Mouse (Mus musculus): ENCODE results near the gene Rprd1b. TPM values are rescaled to one million over a fixed set of nuclear protein-coding genes. Genes with fewer than 3 reads are reported as not detected.
"Not testable (repeated sequence)": the region's sequence is repeated elsewhere in the genome, so short reads cannot be mapped to it uniquely, and the experiment has no call there.

The Rprd1b gene
- polyA plus RNA-seq, 1 experiment: 17.5 TPM

- whole genome bisulfite sequencing: 90% methylated on average over 8 of the region's 8 CpGs
- DNase-seq: no peak
- Histone ChIP-seq H3K4me1 (ENCODE audit: control insufficient read depth, insufficient read depth, low read length) (no peaks in the 10 kb centered on the region), H3K4me3 (ENCODE audit: insufficient read depth, low read depth, low read length) (no peak overlapping the region), H3K27me3 (replicated peaks; ENCODE audit: control insufficient read depth, insufficient read depth, low read length) (no peaks in the 10 kb centered on the region), H3K36me3 (ENCODE audit: control insufficient read depth, insufficient read depth, low read length) (peaks cover 3% of the 10 kb centered on the region), H3K27ac (ENCODE audit: insufficient read depth, low read depth, low read length) (no peak overlapping the region)
- no peak for TF ChIP-seq POLR2A (IDR thresholded peaks at IDR 0.05; ENCODE audit: low read depth, low read length)
- TF ChIP-seq CTCF (conservative IDR thresholded peaks at IDR 0.05; ENCODE audit: insufficient read depth, insufficient read length, low read depth, low read length): no peak
Observed at GRCm38 (mm10) chr2:158050116-158050515, 21.8 kb downstream of the Rprd1b start.

DNA sequence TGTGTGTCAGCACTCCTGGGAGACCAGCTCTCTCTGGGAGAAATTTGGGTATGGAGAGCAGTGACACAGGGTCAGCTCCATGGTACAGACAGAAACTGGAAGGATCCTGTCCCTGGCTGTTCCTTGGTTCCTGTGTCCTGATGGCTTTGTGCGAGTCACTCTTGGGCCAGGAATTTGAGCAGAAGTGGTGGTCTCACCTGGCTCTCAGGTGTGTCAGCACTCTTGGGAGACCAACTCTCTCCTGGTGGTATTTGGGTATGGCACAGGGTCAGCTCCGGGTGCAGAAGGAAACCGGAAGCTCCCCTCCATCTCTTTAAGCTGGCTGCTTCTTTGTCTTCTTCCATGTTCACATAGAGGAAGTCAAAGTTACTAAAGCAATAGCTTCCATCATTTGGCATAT lies 26.3 kb downstream of the Rprd1b start:
- DNase-seq: no peak
- Histone ChIP-seq H3K27me3 (replicated peaks; ENCODE audit: control insufficient read depth, insufficient read depth, low read length) (no peaks in the 10 kb centered on the region), H3K27ac (ENCODE audit: insufficient read depth, low read depth, low read length) (no peak overlapping the region), H3K4me1 (ENCODE audit: control insufficient read depth, insufficient read depth, low read length) (no peaks in the 10 kb centered on the region), H3K36me3 (ENCODE audit: control insufficient read depth, insufficient read depth, low read length) (peaks cover 4% of the 10 kb centered on the region), H3K4me3 (ENCODE audit: insufficient read depth, low read depth, low read length) (no peak overlapping the region)
- TF ChIP-seq CTCF (conservative IDR thresholded peaks at IDR 0.05; ENCODE audit: insufficient read depth, insufficient read length, low read depth, low read length) (no peak), POLR2A (IDR thresholded peaks at IDR 0.05; ENCODE audit: low read depth, low read length) (no peak)
- 90% methylated on average over 3 of the region's 3 CpGs for WGBS

DNA sequence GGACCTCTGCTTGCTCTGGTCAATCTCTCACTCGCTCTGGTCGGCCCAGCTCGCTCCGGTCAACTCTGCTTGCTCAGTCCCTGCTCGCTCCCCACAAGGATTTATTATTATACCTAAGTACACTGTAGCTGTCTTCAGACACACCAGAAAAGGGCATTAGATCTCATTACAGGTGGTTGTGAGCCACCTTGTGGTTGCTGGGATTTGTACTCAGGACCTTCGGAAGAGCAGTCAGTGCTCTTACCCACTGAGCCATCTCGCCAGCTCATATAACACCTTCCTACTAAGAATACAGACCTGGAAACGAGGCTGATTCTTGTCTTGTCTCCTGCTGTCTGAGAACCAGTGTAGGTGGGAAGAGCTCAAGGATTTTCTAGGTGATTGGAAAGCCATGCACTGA lies 27.1 kb downstream of the Rprd1b start:
- H3K4me1 ChIP-seq (ENCODE audit: control insufficient read depth, insufficient read depth, low read length); DNase-seq; H3K27ac ChIP-seq (ENCODE audit: insufficient read depth, low read depth, low read length); H3K4me3 ChIP-seq (ENCODE audit: insufficient read depth, low read depth, low read length); H3K36me3 ChIP-seq (ENCODE audit: control insufficient read depth, insufficient read depth, low read length); H3K27me3 ChIP-seq (replicated peaks; ENCODE audit: control insufficient read depth, insufficient read depth, low read length): not testable (repeated sequence)
- WGBS: 83% methylated on average over 8 of the region's 8 CpGs

DNA sequence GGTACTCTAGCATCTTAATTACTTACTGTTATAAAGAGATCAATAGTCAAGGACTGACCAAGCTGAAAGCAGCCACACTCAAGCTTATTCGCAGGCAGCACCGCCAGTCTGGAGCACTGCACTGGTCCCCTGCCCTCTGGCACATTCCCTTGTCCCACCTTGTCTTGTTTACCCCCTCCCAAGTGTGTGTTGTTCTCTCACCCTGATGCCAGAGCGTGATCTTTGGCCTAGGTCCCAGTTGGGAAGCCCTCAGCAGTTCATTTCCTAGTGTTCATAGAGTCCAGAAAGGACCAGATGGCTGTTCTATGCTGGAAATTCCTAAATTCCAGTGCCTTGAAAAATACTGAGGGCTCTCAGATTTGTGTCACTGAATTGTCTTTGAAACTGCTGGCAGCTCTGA lies 28.7 kb downstream of the Rprd1b start:
- DNase-seq: no peak
- TF ChIP-seq CTCF (conservative IDR thresholded peaks at IDR 0.05; ENCODE audit: insufficient read depth, insufficient read length, low read depth, low read length): no peak
- no peak for TF ChIP-seq POLR2A (IDR thresholded peaks at IDR 0.05; ENCODE audit: low read depth, low read length)
- Histone ChIP-seq H3K27ac (ENCODE audit: insufficient read depth, low read depth, low read length) (no peak overlapping the region), H3K4me1 (ENCODE audit: control insufficient read depth, insufficient read depth, low read length) (no peaks in the 10 kb centered on the region), H3K36me3 (ENCODE audit: control insufficient read depth, insufficient read depth, low read length) (peaks cover 3% of the 10 kb centered on the region), H3K4me3 (ENCODE audit: insufficient read depth, low read depth, low read length) (no peak overlapping the region), H3K27me3 (replicated peaks; ENCODE audit: control insufficient read depth, insufficient read depth, low read length) (no peaks in the 10 kb centered on the region)
- WGBS: 71% methylated on average over 3 of the region's 3 CpGs

GRCm38 (mm10) chr2:158058534-158058933 lies 30.2 kb downstream of the Rprd1b start:
- TF ChIP-seq POLR2A (IDR thresholded peaks at IDR 0.05; ENCODE audit: low read depth, low read length) (no peak), CTCF (conservative IDR thresholded peaks at IDR 0.05; ENCODE audit: insufficient read depth, insufficient read length, low read depth, low read length) (no peak)
- no peaks in the 10 kb centered on the region for H3K27me3 ChIP-seq (replicated peaks; ENCODE audit: control insufficient read depth, insufficient read depth, low read length)
- DNase-seq: no peak
- H3K4me1 ChIP-seq (ENCODE audit: control insufficient read depth, insufficient read depth, low read length): no peaks in the 10 kb centered on the region
- peaks cover 3% of the 10 kb centered on the region for H3K36me3 ChIP-seq (ENCODE audit: control insufficient read depth, insufficient read depth, low read length)
- WGBS: 71% methylated on average over 10 of the region's 10 CpGs
- no peak overlapping the region for H3K4me3 ChIP-seq (ENCODE audit: insufficient read depth, low read depth, low read length)
- H3K27ac ChIP-seq (ENCODE audit: insufficient read depth, low read depth, low read length): no peak overlapping the region

GRCm38 (mm10) chr2:158059666-158060105 lies 31.4 kb downstream of the Rprd1b start:
- WGBS: 73% methylated on average over 8 of the region's 8 CpGs
- Histone ChIP-seq H3K4me1 (ENCODE audit: control insufficient read depth, insufficient read depth, low read length) (no peaks in the 10 kb centered on the region), H3K36me3 (ENCODE audit: control insufficient read depth, insufficient read depth, low read length) (peaks cover 3% of the 10 kb centered on the region), H3K27me3 (replicated peaks; ENCODE audit: control insufficient read depth, insufficient read depth, low read length) (no peaks in the 10 kb centered on the region), H3K27ac (ENCODE audit: insufficient read depth, low read depth, low read length) (no peak overlapping the region), H3K4me3 (ENCODE audit: insufficient read depth, low read depth, low read length) (no peak overlapping the region)
- DNase-seq: no peak
- TF ChIP-seq CTCF (conservative IDR thresholded peaks at IDR 0.05; ENCODE audit: insufficient read depth, insufficient read length, low read depth, low read length) (no peak), POLR2A (IDR thresholded peaks at IDR 0.05; ENCODE audit: low read depth, low read length) (no peak)

DNA sequence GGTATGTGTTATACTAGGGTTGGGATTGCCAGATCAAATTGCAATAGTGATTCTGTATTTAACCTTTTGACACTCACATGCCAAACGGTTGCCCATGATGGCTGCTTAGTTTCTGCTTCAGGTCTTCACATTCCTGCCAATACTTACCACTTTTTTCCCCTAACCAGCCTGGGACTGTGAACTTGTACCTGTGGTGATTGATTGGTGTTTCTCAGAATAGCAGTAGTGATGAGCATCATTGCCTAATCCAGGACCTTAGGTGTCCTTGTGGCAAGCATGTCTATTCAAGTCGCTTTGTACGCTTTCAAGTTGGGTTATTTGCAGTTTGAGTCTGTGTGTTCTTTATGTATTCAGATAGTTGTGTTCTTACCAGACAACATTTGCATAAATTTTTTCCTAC lies 34.7 kb downstream of the Rprd1b start:
- TF ChIP-seq CTCF (conservative IDR thresholded peaks at IDR 0.05; ENCODE audit: insufficient read depth, insufficient read length, low read depth, low read length) (no peak), POLR2A (IDR thresholded peaks at IDR 0.05; ENCODE audit: low read depth, low read length) (no peak)
- DNase-seq: no peak
- no peak overlapping the region for H3K27ac ChIP-seq (ENCODE audit: insufficient read depth, low read depth, low read length)
- 84% methylated on average over 3 of the region's 3 CpGs for WGBS
- peaks cover 2% of the 10 kb centered on the region for H3K36me3 ChIP-seq (ENCODE audit: control insufficient read depth, insufficient read depth, low read length)
- H3K4me3 ChIP-seq (ENCODE audit: insufficient read depth, low read depth, low read length): no peak overlapping the region
- no peaks in the 10 kb centered on the region for H3K4me1 ChIP-seq (ENCODE audit: control insufficient read depth, insufficient read depth, low read length)
- H3K27me3 ChIP-seq (replicated peaks; ENCODE audit: control insufficient read depth, insufficient read depth, low read length): no peaks in the 10 kb centered on the region

- no peak overlapping the region for H3K27ac ChIP-seq (ENCODE audit: insufficient read depth, low read depth, low read length)
- peak; percentile 71 for DNase-seq
- no peak overlapping the region for H3K4me3 ChIP-seq (ENCODE audit: insufficient read depth, low read depth, low read length)
- H3K36me3 ChIP-seq (ENCODE audit: control insufficient read depth, insufficient read depth, low read length): peaks cover 2% of the 10 kb centered on the region
- TF ChIP-seq CTCF (conservative IDR thresholded peaks at IDR 0.05; ENCODE audit: insufficient read depth, insufficient read length, low read depth, low read length) (peak; percentile 14; the same call in 1 of the 2 replicates), POLR2A (IDR thresholded peaks at IDR 0.05; ENCODE audit: low read depth, low read length) (no peak)
- WGBS: 21% methylated on average over 3 of the region's 3 CpGs
- no peaks in the 10 kb centered on the region for H3K4me1 ChIP-seq (ENCODE audit: control insufficient read depth, insufficient read depth, low read length)
- no peaks in the 10 kb centered on the region for H3K27me3 ChIP-seq (replicated peaks; ENCODE audit: control insufficient read depth, insufficient read depth, low read length)
Observed at GRCm38 (mm10) chr2:158064571-158065048, 36.3 kb downstream of the Rprd1b start.

Measured in kidney, adult 2 months (tissue).